Mouse (Mus musculus): Measurements from ENCODE around the gene Dmrta2.

Dmrta2 gene

GRCm38 (mm10) chr4:110028461-110029188 lies 50.8 kb downstream of the Dmrta2 start:
- peak; percentile 54 for DNase-seq

- no peak for DNase-seq
Measured at GRCm38 (mm10) chr4:110029446-110029845, 51.6 kb downstream of the Dmrta2 start.

Measured in right cerebral cortex, postnatal 14 days (tissue).